Mouse (Mus musculus) Patski (cell line): Measurements from ENCODE around the gene Tnfaip3. TPM values are rescaled to one million over a fixed set of nuclear protein-coding genes. Genes with fewer than 3 reads are reported as not detected.

Experiments used
- ATAC-seq: fragments of 100-300 bp; one replicate; pipeline ENCODE4 v1.8.0; 2021
- CTCF ChIA-PET: fragments of 350-600 bp; sonication (Branson Sonifier 250); formaldehyde crosslinking; loops from one replicate; lab custom pipeline; 2022; ENCODE audit warnings: inconsistent platforms; lab: Charles Lee
- POLR2A ChIA-PET: fragments of 350-600 bp; sonication (Branson Sonifier 250); formaldehyde crosslinking; loops from one replicate; lab custom pipeline; 2022; ENCODE audit warnings: antibody characterized with exemption, inconsistent platforms; lab: Charles Lee
- DNase-seq: peaks from one replicate; pipeline ENCODE4 v3.0.0-alpha.2; 2011; ENCODE audit warnings: low read depth, low spot score
- H3K27me3 ChIP-seq: fragments of 371-371 bp; one replicate; pipeline ENCODE4 v1.5.1; 2021
- CTCF ChIP-seq: fragments of 100-300 bp; IDR thresholded peaks from one replicate; pipeline ENCODE4 v1.5.1; 2021
- in situ Hi-C: fragments of 300-500 bp; cut with MboI; formaldehyde crosslinking; loops from 3 replicates; pipeline ENCODE4 v1.11.1; 2018; ENCODE audit warnings: low pct_unique_long_range_greater_than_20kb, mixed read lengths
- polyA plus RNA-seq: library from polyadenylated mRNA; unstranded; gene quantifications from one replicate; pipeline ENCODE4 v1.2.3, GENCODE M21; 2021

Gene Tnfaip3
- polyA plus RNA-seq, 1 experiment from 2014 or later = 13.7 TPM

- no peaks in the 10 kb centered on the region for H3K27me3 ChIP-seq
- CTCF ChIA-PET = interaction anchor here (1.2 to 1.4 kb wide), 2 partner anchors 12 to 38 kb away, joined by 3 to 4 read pairs; no protein-coding TSS in a partner anchor
Measured at GRCm38 (mm10) chr10:19002091-19002785, 13.2 kb downstream of the Tnfaip3 start.

GRCm38 (mm10) chr10:18999427-18999826 lies 16.0 kb downstream of the Tnfaip3 start:
- no peaks in the 10 kb centered on the region for H3K27me3 ChIP-seq
- in situ Hi-C loops = no loop called here
- POLR2A ChIA-PET = no interaction called here
- ATAC-seq (no peak), DNase-seq (no peak)
- peak; percentile 57 for TF ChIP-seq CTCF
- CTCF ChIA-PET = interaction anchor here (0.8 to 1.5 kb wide), 6 partner anchors 10 to 187 kb away, joined by 3 to 4 read pairs (median 4); no protein-coding TSS in a partner anchor

More at GRCm38 (mm10) chr10:19002091-19002785, 13.2 kb downstream of the Tnfaip3 start:
- POLR2A ChIA-PET = no interaction called here
- DNase-seq (no peak), ATAC-seq (no peak)
- in situ Hi-C loops = no loop called here
- TF ChIP-seq CTCF = no peak

GRCm38 (mm10) chr10:18996331-18996730 lies 19.1 kb downstream of the Tnfaip3 start:
- no peaks in the 10 kb centered on the region for H3K27me3 ChIP-seq
- DNase-seq (no peak), ATAC-seq (no peak)
- in situ Hi-C loops = no loop called here
- POLR2A ChIA-PET = no interaction called here
- TF ChIP-seq CTCF = no peak
- CTCF ChIA-PET = no interaction called here

- no peak for DNase-seq
- ChIA-PET POLR2A (no interaction called here), CTCF (interaction anchor here (0.9 kb wide), 1 partner anchor 190 kb away, joined by 3 read pairs; no protein-coding TSS in a partner anchor)
- no peak for TF ChIP-seq CTCF
- ATAC-seq = no peak
- in situ Hi-C loops = no loop called here
- H3K27me3 ChIP-seq = no peaks in the 10 kb centered on the region
Measured at GRCm38 (mm10) chr10:18995465-18996261, 19.8 kb downstream of the Tnfaip3 start.

- no peak for ATAC-seq
- no peak for DNase-seq
- no peaks in the 10 kb centered on the region for H3K27me3 ChIP-seq
- CTCF ChIA-PET = no interaction called here
- in situ Hi-C loops = no loop called here
- POLR2A ChIA-PET = no interaction called here
- no peak for TF ChIP-seq CTCF
Measured at GRCm38 (mm10) chr10:18992971-18993370, 22.5 kb downstream of the Tnfaip3 start.

GRCm38 (mm10) chr10:18991057-18991456 lies 24.4 kb downstream of the Tnfaip3 start:
- in situ Hi-C loops = no loop called here
- ChIA-PET CTCF (interaction anchor here (0.9 to 1.2 kb wide), 3 partner anchors 17 to 24 kb away, joined by 3 read pairs; no protein-coding TSS in a partner anchor), POLR2A (no interaction called here)
- no peak for TF ChIP-seq CTCF
- DNase-seq (no peak), ATAC-seq (no peak)
- H3K27me3 ChIP-seq = no peaks in the 10 kb centered on the region

- POLR2A ChIA-PET = no interaction called here
- no peaks in the 10 kb centered on the region for H3K27me3 ChIP-seq
- CTCF ChIA-PET = no interaction called here
- DNase-seq (no peak), ATAC-seq (peak; percentile 44)
- TF ChIP-seq CTCF = no peak
- in situ Hi-C loops = no loop called here
Measured at GRCm38 (mm10) chr10:18987907-18988199, 27.6 kb downstream of the Tnfaip3 start.

GRCm38 (mm10) chr10:18987046-18987906 lies 28.2 kb downstream of the Tnfaip3 start:
- ChIA-PET POLR2A (interaction anchor here (0.6 kb wide), 1 partner anchor 129 kb away, joined by 4 read pairs; no protein-coding TSS in a partner anchor), CTCF (interaction anchor here (0.8 kb wide), 1 partner anchor 27 kb away, joined by 3 read pairs; no protein-coding TSS in a partner anchor)
- no peak for TF ChIP-seq CTCF
- in situ Hi-C loops = no loop called here
- no peaks in the 10 kb centered on the region for H3K27me3 ChIP-seq
- ATAC-seq (no peak), DNase-seq (no peak)

GRCm38 (mm10) chr10:18985516-18985915 lies 29.9 kb downstream of the Tnfaip3 start:
- in situ Hi-C loops = no loop called here
- no peak for TF ChIP-seq CTCF
- DNase-seq (no peak), ATAC-seq (no peak)
- CTCF ChIA-PET = interaction anchor here (1.1 kb wide), 1 partner anchor 32 kb away, joined by 4 read pairs; no protein-coding TSS in a partner anchor
- no peaks in the 10 kb centered on the region for H3K27me3 ChIP-seq
- POLR2A ChIA-PET = interaction anchor here (0.6 kb wide), 1 partner anchor 38 kb away, joined by 3 read pairs; no protein-coding TSS in a partner anchor

- CTCF ChIA-PET = no interaction called here
- ATAC-seq = no peak
- POLR2A ChIA-PET = no interaction called here
- no peak for TF ChIP-seq CTCF
- DNase-seq = no peak
- no peaks in the 10 kb centered on the region for H3K27me3 ChIP-seq
- in situ Hi-C loops = no loop called here
Measured at GRCm38 (mm10) chr10:18983514-18983913, 31.9 kb downstream of the Tnfaip3 start.
